Mouse (Mus musculus) lung, adult 2 months (tissue): ENCODE data around the gene Gprc5d.

Source experiments
- CTCF ChIP-seq: fragments of 200-500 bp; IDR thresholded peaks from 2 replicates; pipeline ENCODE4 v1.5.1; 2011; ENCODE audit warnings: mild to moderate bottlenecking, low read length, control low read depth; ENCODE audit not compliant: insufficient read depth
- POLR2A ChIP-seq: fragments of 200-500 bp; IDR thresholded peaks from 2 replicates; pipeline ENCODE4 v1.6.1; 2011; ENCODE audit warnings: low read depth, mild to moderate bottlenecking, control low read depth, low read length, borderline replicate concordance; ENCODE audit errors: extremely low read depth

DNA sequence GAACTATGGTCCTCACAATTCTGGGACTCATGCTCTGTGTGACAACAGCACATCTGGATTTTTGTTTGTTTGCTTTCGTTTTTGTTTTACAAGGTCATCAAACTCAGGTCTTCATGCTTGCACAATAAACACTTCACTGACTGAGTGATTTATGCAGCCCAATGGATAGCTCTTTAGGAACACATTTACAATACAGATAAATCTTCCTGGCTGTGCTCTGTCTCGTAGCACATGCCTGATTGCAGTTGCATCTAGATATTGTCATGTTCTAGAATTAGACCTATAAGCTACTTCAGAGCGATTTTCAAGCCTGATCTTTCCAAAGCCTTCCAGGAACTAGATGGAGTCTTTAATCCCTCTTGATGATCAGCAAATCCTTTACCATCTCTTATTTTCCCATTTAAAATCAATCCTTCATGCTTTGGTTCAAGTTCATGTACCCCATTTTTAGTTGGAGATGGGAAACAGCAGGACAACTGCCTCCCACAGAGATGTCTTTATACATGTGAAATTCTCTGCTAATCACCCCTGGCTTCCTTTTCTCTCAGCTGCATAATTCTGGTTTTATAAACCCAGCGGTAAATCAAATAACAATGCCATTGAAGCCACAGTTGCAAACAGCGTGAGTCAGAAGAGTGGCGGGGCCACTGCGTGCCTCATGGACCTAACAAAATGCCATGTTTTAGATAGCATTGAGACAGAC is 5.5 kb downstream of the Gprc5d start:
- TF ChIP-seq POLR2A (no peak), CTCF (no peak)
